Comparison of ENCODE assay signal across 10 mouse cellular contexts in the genomic region with DNA sequence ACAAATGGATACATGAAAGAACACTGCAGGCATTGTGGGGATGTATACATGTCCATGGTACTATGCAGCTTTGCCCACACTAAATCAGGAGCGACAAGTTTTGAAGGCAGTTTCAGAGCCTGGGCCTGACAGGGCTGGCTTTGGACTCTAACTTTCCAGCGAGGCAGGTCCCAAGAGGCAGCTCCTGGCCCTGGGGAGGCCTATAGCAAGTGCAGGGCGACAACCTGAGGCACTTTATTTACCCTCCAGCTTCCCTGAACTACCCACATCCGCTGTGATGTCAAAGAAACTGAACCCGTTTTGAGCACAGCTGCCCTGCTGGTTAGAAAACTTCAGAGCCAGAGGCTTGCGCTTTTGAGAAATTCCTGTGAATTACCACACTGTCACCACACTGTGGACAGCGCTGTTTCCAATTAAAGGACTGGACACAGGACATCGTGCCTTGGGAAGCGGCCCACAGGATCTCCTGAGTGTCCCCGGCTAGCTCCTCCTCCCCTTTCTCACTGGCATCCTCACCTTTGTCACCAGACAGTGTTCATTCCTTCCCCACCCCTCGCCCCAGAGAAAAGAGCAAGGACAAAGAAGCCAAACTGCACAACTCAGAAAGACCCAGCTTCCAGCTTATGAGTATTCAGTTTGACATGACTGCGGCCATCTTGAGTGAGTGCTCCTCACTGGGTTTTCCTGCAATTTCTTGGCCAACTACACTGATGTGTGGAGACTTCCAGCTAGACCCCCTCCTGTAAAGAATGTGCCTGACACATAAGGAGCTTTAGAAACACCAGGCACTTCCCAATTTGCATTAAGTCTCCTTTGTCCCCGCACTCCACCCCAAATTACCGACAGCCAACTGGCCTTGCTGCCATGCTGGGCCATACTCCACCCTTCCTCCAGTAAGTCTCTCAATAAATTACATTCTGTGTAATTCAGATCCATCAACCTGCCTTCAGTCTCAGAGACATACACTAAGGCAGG.
DNase-seq lines count a peak whose midpoint lies in the region; ATAC-seq lines count a peak whose summit lies in the region.
"Had no signal": no experiment of that assay in that cellular context is flagged by ENCODE, and none has a peak within 500 bp of the region (broad histone marks: within the 10 kb centered on the region; RNA-seq: fewer than 3 reads in every experiment).

No protein-coding gene starts in this region.

- ATAC-seq in midbrain, embryonic 12.5 days (ENCODE audit: low FRiP score, low read depth), result no peak
- no peak for ATAC-seq in midbrain, embryonic 16.5 days
- ATAC-seq in midbrain, embryonic 14.5 days (ENCODE audit: low FRiP score, low TSS enrichment), result no peak

- H3K4me3 ChIP-seq in midbrain, embryonic 12.5 days, result no peak overlapping the region
- H3K4me3 ChIP-seq in midbrain, embryonic 16.5 days (ENCODE audit: low read depth, low read length), result no peak overlapping the region
- no peak overlapping the region for H3K4me3 ChIP-seq in midbrain, embryonic 14.5 days (replicated peaks; ENCODE audit: low read depth, low read length)
- H3K4me3 ChIP-seq: limb, embryonic 10.5 days had no signal

- peak; percentile 42 for DNase-seq in embryo, embryonic 10.5 days (ENCODE audit: low spot score)
- no peak for DNase-seq in midbrain, embryonic 14.5 days
- peak; percentile 55 to 71 for DNase-seq in thymus, postnatal 36 days
- DNase-seq in frontal cortex, postnatal 36 days (ENCODE audit: low spot score in 2 of 2), result no peak
- DNase-seq in cerebellum, adult 11 months, result no peak
- no peak for DNase-seq in gastrocnemius, postnatal 4 days (ENCODE audit: low spot score in 2 of 2)
- DNase-seq: cerebellum, adult 8-10 months had no signal

- no peaks in the 10 kb centered on the region for H3K9me3 ChIP-seq in midbrain, embryonic 12.5 days
- H3K9me3 ChIP-seq in midbrain, embryonic 16.5 days (replicated peaks; ENCODE audit: control insufficient read depth, low read length, poor library complexity, severe bottlenecking), result no peaks in the 10 kb centered on the region
- no peaks in the 10 kb centered on the region for H3K9me3 ChIP-seq in midbrain, embryonic 14.5 days (ENCODE audit: control insufficient read depth, low read length)
- H3K9me3 ChIP-seq: limb, embryonic 10.5 days had no signal

- peaks cover 7% of the 10 kb centered on the region for H3K36me3 ChIP-seq in midbrain, embryonic 12.5 days
- H3K36me3 ChIP-seq in midbrain, embryonic 16.5 days (ENCODE audit: control insufficient read depth, insufficient read depth, low read length), result no peaks in the 10 kb centered on the region
- H3K36me3 ChIP-seq in midbrain, embryonic 14.5 days (ENCODE audit: control insufficient read depth, insufficient read depth, low read length), result no peaks in the 10 kb centered on the region
- H3K36me3 ChIP-seq: limb, embryonic 10.5 days had no signal

- H3K27me3 ChIP-seq in midbrain, embryonic 12.5 days, result no peaks in the 10 kb centered on the region
- H3K27me3 ChIP-seq in midbrain, embryonic 16.5 days (ENCODE audit: control insufficient read depth, insufficient read depth, low read depth, low read length), result no peaks in the 10 kb centered on the region
- H3K27me3 ChIP-seq in midbrain, embryonic 14.5 days (ENCODE audit: control insufficient read depth, insufficient read depth, low read length), result no peaks in the 10 kb centered on the region

- peaks cover 59% of the 10 kb centered on the region for H3K4me1 ChIP-seq in midbrain, embryonic 12.5 days
- peaks cover 46% of the 10 kb centered on the region for H3K4me1 ChIP-seq in midbrain, embryonic 16.5 days (ENCODE audit: control insufficient read depth, insufficient read depth, low read length)
- peaks cover 53% of the 10 kb centered on the region for H3K4me1 ChIP-seq in midbrain, embryonic 14.5 days (ENCODE audit: control insufficient read depth, insufficient read depth, low read length)

- H3K27ac ChIP-seq in midbrain, embryonic 12.5 days (replicated peaks), result peak overlapping the region; percentile 54
- no peak overlapping the region; the same call in 1 of the 2 replicates for H3K27ac ChIP-seq in midbrain, embryonic 16.5 days (ENCODE audit: low read length)
- H3K27ac ChIP-seq in midbrain, embryonic 14.5 days (replicated peaks; ENCODE audit: low read depth, low read length), result peak overlapping the region; percentile 43; the same call in 1 of the 2 replicates
- H3K27ac ChIP-seq: limb, embryonic 10.5 days had no signal

- 55% methylated on average over 14 of the region's 14 CpGs for whole genome bisulfite sequencing in midbrain, embryonic 12.5 days
- WGBS in midbrain, embryonic 16.5 days, result 51% methylated on average over 14 of the region's 14 CpGs
- 56% methylated on average over 14 of the region's 14 CpGs for WGBS in midbrain, embryonic 14.5 days

- H3K4me2 ChIP-seq in midbrain, embryonic 12.5 days (replicated peaks), result no peak overlapping the region
- H3K4me2 ChIP-seq in midbrain, embryonic 16.5 days (ENCODE audit: low read length), result no peak overlapping the region
- no peak overlapping the region for H3K4me2 ChIP-seq in midbrain, embryonic 14.5 days (ENCODE audit: low read length)

- no peak overlapping the region for H3K9ac ChIP-seq in midbrain, embryonic 12.5 days (replicated peaks)
- no peak overlapping the region for H3K9ac ChIP-seq in midbrain, embryonic 16.5 days (ENCODE audit: low read depth, low read length)
- H3K9ac ChIP-seq in midbrain, embryonic 14.5 days (replicated peaks; ENCODE audit: low read length), result no peak overlapping the region

Comparison
In these comparisons a context has a peak if more than half of its experiments do, and no peak if none do; other contexts are left out.
1. DNase-seq: peak in embryo, embryonic 10.5 days (single experiment) and thymus, postnatal 36 days (2 of 2); none in midbrain, embryonic 14.5 days (single experiment), frontal cortex, postnatal 36 days (0 of 2), cerebellum, adult 11 months (single experiment) and gastrocnemius, postnatal 4 days (0 of 2).